Mouse (Mus musculus) c-Kit-positive CD71-positive TER-119-negative erythroid progenitor cells, embryonic 14.5 days (primary cell): ENCODE measurements around the gene Ccr8.
"Not testable (repeated sequence)": the region's sequence is repeated elsewhere in the genome, so short reads cannot be mapped to it uniquely, and the experiment has no call there.

Experiments
- DNase-seq: peaks from one replicate; pipeline ENCODE4 v3.0.0-alpha.2; 2013; ENCODE audit warnings: low read depth

Ccr8 gene

DNA sequence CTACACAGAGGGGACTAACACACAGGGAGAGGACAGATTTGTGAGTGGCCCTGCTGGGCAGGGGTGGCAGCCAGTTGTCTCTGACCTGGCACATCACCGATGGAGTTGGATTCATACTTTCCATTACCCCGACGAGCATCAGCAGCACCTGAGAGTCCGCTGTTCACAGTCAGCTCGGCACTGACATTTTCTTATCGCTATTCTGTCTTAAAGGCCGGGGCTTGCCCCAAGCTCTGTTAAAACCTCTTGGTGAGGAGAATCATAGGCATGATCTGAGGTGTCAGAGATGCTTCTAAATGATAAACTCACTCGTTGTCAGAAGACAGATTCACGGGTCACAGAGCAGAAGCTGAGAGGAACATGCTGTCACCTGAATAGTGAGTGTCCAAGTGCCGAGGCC lies 828 bp upstream of the Ccr8 start:
- DNase-seq, result no peak

DNA sequence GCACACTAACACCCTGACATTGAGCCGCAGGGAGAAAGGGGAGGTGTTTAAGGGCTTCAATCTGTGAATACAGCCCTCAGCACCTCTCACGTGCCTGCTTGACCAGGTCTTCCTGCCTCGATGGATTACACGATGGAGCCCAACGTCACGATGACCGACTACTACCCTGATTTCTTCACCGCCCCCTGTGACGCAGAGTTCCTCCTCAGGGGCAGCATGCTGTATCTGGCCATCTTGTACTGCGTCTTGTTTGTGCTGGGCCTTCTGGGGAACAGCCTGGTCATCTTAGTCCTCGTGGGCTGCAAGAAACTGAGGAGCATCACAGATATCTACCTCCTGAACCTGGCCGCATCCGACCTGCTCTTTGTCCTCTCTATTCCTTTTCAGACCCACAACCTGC lies 1.8 kb downstream of the Ccr8 start:
- DNase-seq, result no peak

DNA sequence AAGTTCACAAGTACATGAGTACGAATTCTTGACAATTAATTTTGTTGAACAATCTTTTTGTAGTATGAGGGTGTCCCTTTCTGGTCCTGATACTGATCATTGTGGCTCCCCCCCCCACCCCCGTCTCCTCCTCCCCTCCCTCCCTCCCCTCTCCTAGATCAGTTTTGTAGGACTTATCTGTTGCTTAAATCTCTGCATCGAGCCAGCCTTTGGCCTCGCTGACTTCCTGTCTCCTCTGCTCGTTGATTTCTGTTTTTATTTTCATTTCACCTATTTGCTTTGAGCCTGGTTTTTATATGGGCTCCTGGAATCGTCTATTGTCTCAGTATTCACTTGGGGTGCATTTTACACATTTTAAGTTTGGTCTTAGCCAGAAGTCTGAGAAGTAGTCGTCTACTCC lies 4.0 kb downstream of the Ccr8 start:
- no peak for DNase-seq

DNA sequence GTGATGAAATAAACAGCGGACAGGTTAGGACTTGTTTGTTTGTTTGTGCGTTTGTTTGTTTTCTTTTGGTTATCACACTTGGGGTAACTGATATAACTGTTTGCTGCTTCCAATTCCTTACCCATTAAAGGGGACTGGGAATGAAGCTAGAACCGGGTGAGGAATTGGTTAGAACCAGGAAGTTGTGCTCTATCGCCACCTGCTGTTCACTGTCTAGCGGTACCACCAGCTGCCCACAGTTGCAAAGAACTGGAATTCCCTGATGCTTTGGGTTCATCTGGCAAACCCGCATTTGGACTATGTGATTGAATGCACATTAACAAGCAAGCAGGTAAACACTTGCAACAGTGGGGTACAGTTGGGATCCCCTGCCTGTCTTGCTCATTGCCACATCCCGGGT lies 6.8 kb downstream of the Ccr8 start:
- no peak for DNase-seq

DNA sequence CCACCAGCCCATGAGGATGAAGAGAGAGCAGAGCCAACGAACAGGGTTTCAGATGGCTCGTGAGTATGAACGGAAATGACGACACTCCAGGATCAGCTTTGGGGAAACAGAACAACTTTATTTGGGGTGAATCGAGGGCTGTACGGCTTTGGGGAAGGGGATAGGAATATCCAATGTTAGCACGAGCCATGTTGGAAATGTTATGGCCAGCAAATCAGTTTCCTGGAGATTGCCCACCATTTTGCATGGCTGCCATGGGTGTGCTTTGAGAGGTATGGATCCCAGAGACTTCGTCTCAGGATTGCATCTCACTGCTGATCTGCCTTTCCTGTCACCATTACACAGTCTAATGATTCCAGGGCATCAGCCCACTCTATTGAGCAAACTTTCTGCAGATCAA lies 7.4 kb downstream of the Ccr8 start:
- no peak for DNase-seq

DNA sequence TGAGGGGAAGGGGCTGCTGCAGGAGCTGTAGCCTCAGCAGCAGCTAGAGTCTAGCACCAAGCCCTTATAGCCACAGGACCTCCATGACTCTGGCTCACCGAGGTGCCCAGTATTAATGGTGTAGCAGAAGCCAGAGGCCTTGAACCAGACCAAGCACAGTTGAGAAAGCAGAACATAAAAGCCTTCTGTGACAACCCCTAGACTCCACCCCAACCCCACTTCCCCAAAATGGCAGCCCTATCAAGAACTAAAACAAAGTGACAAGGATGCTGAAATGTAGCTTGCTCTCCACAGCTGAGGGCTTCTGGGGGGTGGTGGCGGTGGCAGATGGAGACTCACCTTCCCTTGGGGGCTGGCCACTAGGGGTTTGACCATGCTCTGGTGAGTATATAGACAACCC lies 9.3 kb downstream of the Ccr8 start:
- no peak for DNase-seq

DNA sequence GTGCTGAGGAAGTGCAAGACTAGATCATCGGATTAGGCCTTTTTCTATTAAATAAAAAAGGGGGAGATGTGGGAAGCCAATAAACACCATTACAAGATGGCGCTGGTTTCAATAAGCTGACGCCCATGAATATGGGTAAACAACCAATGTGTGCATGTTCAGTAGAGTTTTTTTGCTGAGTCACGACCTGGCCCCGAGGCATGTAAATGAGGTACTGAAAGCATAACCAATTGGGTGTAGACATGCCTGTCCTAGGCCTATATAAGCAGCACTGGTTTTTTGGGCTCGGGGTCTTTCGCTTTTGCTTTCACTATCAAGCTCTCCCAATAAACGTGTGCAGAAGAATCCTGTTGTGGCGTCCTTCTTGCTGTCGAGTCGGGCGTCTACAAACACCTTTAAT lies 17.0 kb downstream of the Ccr8 start:
- not testable (repeated sequence) for DNase-seq

DNA sequence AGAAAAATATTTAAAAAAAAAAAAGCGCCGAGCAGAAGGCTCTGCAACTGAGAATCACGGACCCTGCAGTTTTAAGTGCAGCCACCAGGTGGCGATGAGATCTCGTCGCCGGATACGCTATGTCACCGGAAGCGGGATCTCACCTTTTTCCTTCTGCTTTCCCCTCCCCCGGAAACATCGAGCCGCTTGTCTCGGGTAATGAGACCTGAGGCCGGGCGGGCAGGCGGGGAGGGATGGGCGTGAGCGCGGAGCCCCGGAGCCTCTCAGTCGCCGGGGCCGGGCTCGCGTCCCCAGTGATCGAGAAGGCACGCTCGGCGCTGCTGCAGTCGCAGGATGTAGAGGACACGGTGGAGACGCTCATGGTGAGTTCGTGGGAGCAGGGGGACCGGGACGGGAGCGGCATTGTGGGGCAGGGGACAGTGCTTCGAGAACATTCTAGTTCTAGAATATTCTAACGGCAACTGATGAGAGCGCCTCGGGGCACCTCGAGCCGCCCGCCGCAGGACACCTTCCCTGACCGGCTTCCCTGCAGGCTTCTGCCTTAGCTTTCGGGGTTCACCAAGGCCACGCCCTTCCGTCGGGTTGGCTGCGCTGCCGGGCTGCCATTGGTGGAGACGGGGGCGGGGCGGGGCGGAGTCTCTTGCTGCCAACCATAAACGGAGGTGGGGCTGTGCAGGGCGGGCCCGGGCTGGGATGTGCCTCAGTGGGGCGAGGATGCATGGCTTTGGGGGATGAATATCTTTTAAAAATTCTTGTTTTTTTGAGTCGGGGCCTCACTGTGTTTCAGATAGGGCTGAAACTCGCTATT lies 18.5 kb downstream of the Ccr8 start, which contains the start of gene Slc25a38:
Gene Slc25a38 (plus strand): TSS at position 164 of the 808 bp plus-strand sequence.
- peak; percentile 92 for DNase-seq

DNA sequence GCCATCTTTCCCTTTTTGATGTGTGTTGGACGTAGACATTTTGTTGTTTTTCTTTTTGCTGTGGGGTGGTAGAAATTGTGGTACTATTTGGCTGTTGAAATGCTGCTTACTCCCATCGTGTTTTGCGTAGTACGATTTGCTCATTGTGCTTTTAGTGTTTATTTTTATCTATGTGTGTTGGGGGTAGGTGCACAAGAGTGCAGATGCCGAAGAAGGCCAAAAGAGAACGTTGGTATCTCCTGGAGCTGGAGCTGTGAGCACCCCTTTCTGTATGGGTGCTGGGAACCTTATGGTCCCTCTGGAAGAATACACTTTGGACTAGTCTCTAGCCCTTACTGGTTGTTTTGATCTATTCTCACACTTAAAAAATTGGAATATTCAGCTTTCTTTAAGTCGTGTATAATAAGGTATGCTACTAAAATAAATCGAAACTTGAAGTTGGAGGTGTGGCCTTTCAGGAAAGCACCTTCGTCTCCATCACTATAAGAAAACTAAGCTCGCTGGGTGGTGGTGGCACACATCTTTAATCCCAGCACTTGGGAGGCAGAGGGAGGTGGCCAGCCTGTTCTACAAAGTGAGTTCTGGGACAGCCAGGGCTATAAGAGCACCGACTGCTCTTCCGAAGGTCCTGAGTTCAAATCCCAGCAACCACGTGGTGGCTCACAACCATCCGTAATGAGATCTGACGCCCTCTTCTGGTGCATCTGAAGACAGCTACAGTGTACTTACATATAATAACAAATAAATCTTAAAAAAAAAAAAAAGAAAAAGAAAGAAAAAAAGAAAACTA lies 19.4 kb downstream of the Ccr8 start:
- no peak for DNase-seq

DNA sequence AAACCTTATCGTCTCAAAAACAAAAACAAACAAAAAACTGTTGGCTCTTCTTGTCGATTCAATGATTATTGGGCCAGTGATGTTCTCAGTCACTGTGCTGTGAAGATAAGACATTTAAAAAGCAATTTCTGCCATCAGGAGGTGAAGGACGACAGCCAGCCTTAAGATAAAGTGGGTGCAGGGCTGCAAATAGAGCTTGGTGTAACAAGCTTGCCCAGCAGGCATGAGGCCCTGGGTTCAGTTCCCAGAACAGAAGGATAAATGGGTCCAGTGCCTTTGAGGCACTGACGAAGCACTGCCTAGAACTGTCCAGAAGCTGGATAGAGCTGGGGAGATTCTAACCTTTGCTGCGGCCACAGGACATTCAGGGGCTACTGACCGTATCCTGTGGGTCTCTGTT lies 20.6 kb downstream of the Ccr8 start:
- DNase-seq, result peak; percentile 74

DNA sequence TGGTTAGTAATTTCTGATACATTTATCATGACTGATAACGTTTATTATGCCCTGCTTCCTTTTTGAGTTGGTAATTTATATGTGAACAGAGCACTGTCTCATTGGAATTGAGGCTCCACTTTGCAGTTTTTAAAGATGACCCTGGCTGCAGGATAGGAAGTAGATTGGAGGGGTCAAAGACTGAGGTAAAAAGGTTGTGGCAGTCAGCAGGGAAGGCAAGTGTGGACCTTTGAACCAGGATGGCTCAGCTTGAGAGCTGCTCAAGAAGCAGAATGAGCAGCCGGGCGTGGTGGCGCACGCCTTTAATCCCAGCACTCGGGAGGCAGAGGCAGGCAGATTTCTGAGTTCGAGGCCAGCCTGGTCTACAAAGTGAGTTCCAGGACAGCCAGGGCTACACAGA lies 21.5 kb downstream of the Ccr8 start:
- no peak for DNase-seq

DNA sequence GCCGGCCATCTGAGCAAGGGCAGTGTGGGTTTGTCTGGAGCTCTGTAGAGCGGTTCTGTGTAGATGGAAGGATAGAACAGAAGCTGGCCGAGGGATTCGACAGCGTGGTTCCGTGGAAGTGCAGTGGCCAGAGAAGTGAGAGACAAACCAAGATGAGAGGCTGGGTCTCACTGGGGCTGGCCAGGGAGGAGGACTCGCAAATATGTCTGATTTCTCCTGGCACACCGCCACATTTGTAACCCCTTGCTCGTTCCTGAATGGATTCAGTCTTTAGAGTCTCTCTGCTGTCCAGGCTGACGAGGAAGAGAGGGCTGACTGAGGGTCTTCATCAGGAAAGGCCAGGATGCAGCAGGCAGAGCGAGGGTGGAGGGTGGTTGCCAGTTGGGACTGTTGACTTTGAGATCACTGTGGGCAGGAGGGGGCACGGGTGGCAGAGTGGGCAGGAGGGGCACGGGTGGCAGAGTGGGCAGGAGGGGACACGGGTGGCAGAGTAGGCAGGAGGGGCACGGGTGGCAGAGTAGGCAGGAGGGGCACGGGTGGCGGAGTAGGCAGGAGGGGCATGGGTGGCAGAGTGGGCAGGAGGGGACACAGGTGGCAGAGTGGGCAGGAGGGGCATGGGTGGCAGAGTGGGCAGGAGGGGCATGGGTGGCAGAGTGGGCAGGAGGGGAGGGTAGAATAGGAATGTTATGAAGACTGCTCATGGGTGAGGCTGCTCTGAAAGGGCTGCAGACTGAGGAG lies 22.3 kb downstream of the Ccr8 start:
- DNase-seq, result no peak

DNA sequence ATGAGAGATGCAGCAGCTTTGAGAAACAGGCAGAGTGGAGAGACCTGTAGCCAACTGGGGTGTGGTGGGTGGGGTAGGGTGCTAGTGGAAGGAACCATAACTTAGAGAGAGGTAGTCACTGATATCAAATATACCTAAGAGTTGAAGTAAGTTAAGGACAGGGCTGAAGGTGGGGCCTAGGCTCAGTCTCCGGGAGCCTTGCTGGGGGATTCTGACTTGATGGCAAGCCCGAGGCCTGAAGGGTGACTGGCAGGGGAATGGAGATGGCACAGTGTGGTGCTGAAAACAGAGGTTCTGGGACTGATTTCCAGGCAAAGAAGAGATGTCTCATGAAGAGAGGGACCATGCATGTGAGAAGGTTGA lies 22.9 kb downstream of the Ccr8 start:
- DNase-seq, result no peak

DNA sequence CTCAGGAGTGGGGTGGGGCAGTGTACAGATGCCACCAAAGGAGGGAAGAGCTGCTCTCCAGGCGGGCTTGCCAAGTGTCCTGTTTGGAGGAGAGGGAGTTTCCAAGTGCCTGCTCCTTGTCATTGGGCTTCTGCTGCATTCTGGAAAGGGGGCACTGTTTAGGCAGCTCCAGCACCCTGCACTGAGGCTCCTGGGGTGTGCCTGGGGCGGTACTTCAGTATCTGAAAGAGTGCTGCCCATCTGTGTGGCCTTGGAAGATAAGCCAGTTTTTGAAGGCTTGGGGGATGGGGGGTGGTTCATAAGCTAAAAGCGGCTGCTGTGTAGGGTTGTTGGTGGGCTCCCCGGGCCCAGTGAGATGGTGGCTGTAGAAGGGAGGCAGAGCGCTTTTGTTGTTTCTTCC lies 23.7 kb downstream of the Ccr8 start:
- DNase-seq, result peak; percentile 86

DNA sequence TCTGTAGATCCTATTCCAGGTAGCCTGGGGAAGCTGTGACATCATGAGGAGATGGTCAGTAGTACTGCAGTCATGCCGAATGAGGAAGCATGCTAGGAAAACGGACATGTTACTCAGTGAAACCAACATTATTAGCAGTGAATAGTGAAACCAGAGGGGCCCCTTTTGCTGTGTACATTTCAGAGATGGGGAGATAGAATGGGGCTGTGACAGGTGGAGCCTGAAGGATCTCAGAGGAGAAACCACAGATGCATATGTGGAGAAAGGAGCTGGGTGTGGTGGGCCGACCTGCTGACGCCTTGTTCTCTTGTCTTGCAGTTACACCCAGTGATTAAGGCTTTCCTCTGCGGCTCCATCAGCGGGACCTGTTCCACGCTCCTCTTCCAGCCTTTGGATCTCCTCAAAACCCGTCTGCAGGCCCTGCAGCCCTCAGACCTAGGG lies 24.3 kb downstream of the Ccr8 start:
- peak; percentile 68 for DNase-seq

DNA sequence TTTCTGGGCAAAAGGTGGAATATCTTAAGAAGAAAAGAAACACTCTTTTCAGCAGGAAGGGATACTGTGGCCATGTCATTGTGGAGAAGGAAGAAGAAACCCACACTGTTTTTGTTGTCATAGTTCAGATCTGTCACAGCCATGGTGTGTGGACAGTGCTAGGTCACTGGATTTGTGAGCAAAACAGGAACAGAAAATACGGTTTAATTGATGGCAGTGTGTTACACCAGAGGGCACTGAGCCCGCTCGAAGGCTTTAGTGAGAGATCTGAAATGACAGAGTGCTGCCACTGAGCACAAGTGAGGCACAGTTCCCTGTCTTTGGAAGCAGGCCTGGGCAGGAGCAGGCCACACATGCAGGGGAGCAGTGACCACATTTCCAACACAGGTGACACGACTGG lies 26.3 kb downstream of the Ccr8 start:
- no peak for DNase-seq

DNA sequence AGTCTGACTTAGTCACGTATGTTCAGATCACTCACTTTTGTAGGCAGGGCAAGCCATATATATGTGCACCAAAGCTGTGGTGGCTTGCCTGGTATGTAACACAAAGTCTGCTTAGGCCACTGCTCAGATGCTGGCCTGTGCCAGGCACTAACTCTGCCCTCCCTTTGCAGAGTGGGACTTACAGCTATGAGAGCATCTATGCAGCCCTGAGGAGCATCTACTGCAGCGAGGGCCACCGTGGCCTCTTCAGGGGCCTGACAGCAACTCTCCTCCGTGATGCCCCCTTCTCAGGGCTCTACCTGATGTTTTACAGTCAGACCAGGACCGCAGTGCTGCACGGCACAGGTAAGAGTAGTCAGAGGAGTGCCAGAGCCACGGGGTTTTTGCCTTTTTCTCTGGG lies 28.6 kb downstream of the Ccr8 start:
- no peak for DNase-seq

DNA sequence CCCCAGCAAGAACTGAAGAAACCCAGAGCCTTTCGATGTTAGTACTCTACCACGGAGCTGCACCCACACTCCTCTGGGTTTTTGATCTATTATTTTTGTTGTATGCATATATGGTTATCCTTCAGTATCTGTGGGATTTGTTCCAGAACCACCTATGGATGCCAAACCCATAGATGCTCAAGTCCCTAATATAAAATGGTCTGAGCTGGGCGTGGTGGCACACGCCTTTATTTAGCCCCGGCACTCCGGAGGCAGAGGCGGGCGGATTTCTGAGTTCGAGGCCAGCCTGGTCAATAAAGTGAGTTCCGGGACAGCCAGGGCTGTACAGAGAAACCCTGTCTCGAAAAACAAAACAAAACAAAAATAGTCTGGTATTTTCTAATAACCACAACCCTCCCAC lies 35.0 kb downstream of the Ccr8 start:
- DNase-seq, result no peak

DNA sequence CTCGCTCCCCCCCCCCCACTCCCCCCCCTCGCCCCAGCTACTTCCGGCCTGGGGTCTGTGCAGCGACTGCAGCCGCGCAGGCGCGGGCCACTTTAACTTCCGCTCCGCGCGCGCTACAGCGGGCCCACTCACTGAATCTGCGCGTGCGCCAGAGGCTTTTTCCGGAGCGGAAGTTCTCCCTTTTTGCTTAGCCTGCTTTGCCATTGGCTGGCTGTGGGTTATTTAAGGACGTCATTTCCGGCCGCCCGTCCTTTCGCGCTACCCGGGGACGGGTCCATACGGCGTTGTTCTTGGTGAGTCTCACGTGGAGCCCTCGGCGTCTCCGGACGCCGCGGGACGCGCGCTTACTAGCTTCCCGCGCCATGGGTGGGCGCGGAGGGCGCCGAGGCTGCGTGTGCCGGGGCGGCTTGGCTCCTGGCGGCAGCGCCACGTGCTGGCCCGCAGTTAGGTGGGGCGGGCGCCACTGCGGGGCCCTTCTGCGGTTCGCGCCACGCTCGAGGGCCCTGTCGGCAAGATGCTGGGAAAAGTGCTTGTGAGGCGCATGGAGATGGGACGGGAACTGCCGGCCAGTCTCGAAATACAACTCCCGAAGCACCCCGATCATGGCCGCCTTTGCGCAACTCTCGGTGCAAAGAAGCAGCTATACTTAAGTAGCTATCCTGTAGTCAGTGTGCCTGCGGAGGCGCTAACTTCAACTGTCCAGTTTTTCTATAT lies 35.8 kb downstream of the Ccr8 start, which contains the start of gene Rpsa:
Gene Rpsa (plus strand): TSS at position 152 of the 714 bp plus-strand sequence.
- peak; percentile 95 for DNase-seq

DNA sequence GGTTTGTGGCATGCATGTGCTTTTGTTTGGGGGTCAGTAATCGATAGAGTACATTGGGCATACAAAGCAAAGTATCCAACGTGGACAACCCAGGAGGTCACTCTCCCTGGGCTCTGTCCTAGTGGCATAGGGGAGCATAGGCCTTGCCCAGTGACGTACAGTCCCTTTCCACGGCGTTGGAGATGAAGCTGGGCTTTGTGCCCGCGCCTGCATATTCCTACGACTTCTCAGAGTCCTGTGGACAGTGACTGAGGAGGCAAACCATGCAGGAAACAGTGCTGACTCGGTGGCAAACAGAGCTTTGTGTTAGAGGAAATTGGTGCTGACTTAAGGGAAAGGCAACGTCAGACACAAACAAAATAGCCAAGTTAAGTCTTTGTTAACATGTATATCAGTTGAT lies 37.4 kb downstream of the Ccr8 start:
- no peak for DNase-seq

DNA sequence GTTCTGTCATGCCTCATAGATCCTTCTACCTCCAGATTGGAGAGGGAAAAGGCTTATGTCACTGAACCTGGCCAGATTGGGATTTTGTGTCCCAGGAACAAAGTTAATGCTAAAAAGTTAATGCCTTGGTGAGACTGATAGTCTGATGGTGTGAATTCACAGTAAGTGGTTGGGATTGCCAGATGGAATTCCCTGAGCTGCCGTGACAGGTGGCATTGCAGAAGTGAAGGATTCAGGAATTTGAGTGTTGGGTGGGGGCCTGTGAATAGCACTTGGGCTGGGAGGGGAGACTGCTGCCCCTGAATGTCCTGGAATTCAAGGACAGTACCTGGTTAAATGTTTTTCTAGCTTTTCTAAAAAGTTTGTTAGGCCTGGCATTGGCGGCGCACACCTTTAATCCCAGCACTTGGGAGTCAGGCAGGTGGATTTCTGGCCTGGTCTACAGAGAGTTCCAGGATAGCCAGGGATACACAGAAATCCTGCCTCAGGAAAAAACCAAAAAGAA lies 39.9 kb downstream of the Ccr8 start:
- DNase-seq, result no peak
